Mouse (Mus musculus) erythroblast, embryonic 14.5 days (primary cell): ENCODE results near the gene Muc5b.

Experiments
- GATA1 ChIP-seq: IDR thresholded peaks from 2 replicates; pipeline ENCODE4 v1.6.1; 2012; ENCODE audit warnings: low read length, inconsistent platforms, mixed read lengths
- TAL1 ChIP-seq: IDR thresholded peaks from 3 replicates; pipeline ENCODE4 v1.6.1; 2012; ENCODE audit warnings: low read length, inconsistent platforms, mixed read lengths

DNA sequence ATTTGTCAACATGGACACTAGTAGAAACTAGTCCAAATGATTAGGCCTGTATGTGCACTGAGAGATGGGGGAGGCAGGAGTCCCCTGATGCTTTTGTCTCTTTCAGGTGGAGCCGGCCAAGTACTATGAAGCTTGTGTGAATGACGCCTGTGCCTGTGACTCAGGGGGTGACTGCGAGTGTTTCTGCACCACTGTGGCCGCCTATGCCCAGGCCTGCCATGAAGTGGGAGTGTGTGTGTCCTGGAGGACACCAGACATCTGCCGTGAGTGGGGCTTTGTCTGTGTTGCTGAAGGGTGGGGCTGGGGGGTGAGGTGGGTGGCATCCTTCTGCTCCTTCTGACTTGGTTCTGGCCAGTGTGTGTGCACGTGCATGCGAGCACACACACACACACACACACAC, 35.7 kb upstream of the Muc5b start:
- TF ChIP-seq GATA1 (no peak), TAL1 (no peak)
